Mouse (Mus musculus) heart, embryonic 14.5 days (tissue): ENCODE measurements around the gene Palm. TPM values are rescaled to one million over a fixed set of nuclear protein-coding genes. Genes with fewer than 3 reads are reported as not detected.

Source experiments
- ATAC-seq: fragments of 200-750 bp; cut with Nextera tagmentation; 2 replicates; pipeline ENCODE4 v1.8.0; 2017; ENCODE audit warnings: low read depth, moderate TSS enrichment; ENCODE audit not compliant: insufficient number of reproducible peaks, insufficient read depth, low FRiP score
- H3K27ac ChIP-seq, 2 experiments: fragments of 200-500 bp in 1 of 2; fragments of 300-500 bp in 1 of 2; sonication (generic) in 1 of 2; replicated peaks in 1 of 2; 2 replicates each; pipeline ENCODE4 v1.5.1; 2012 to 2014; ENCODE audit warnings: low read depth in 2 of 2, low read length in 2 of 2, control low read depth in 1 of 2, mild to moderate bottlenecking in 1 of 2, mixed read lengths in 1 of 2; ENCODE audit not compliant: control insufficient read depth in 1 of 2, insufficient read depth in 1 of 2
- H3K27me3 ChIP-seq: fragments of 300-500 bp; sonication (generic); 2 replicates; pipeline ENCODE4 v1.6.1; 2014; ENCODE audit warnings: mild to moderate bottlenecking, low read length, control low read depth; ENCODE audit not compliant: control insufficient read depth, insufficient read depth
- H3K36me3 ChIP-seq: fragments of 300-500 bp; sonication (generic); 2 replicates; pipeline ENCODE4 v1.6.1; 2014; ENCODE audit warnings: mild to moderate bottlenecking, control low read depth, low read length, mixed read lengths; ENCODE audit not compliant: control insufficient read depth, insufficient read depth
- H3K4me1 ChIP-seq, 2 experiments: fragments of 200-500 bp in 1 of 2; fragments of 300-500 bp in 1 of 2; sonication (generic) in 1 of 2; 2 replicates each; pipeline ENCODE4 v1.6.1; 2012 to 2014; ENCODE audit warnings: low read length in 2 of 2, control low read depth in 1 of 2, mixed read lengths in 1 of 2; ENCODE audit not compliant: control insufficient read depth in 2 of 2, insufficient read depth in 2 of 2
- H3K4me2 ChIP-seq: fragments of 300-500 bp; sonication (generic); 2 replicates; pipeline ENCODE4 v1.6.1; 2014; ENCODE audit warnings: mild to moderate bottlenecking, low read length
- H3K4me3 ChIP-seq, 2 experiments: fragments of 200-500 bp in 1 of 2; fragments of 300-500 bp in 1 of 2; sonication (generic) in 1 of 2; 2 replicates each; pipeline ENCODE4 v1.5.1; 2012 to 2014; ENCODE audit warnings: low read length in 2 of 2, mild to moderate bottlenecking in 2 of 2, control low read depth in 1 of 2, low read depth in 1 of 2, moderate library complexity in 1 of 2; ENCODE audit not compliant: control insufficient read depth in 1 of 2, insufficient read depth in 1 of 2
- H3K9ac ChIP-seq: fragments of 300-500 bp; sonication (generic); 2 replicates; pipeline ENCODE4 v1.6.1; 2014; ENCODE audit warnings: mild to moderate bottlenecking, low read length
- H3K9me3 ChIP-seq: fragments of 300-500 bp; sonication (generic); 2 replicates; pipeline ENCODE4 v1.6.1; 2016; ENCODE audit warnings: low read length, control low read depth; ENCODE audit not compliant: control insufficient read depth
- WGBS: fragments of 180-500 bp; shearing (Covaris S2); extraction: QIAGEN DNeasy Blood & Tissue Kit; methylation state at CpG from one replicate; pipeline ENCODE4 v1.1.7; 2014; 5-methylcytosine and 5-hydroxymethylcytosine counted together
- polyA plus RNA-seq: library from polyadenylated mRNA; unstranded; fragments of >200 nt; fragmentation: Nextera tagmentation; extraction: Ambion mirVana; gene quantifications from 2 replicates; pipeline ENCODE4 v1.2.1, GENCODE M21; 2014

Gene Palm
- polyA plus RNA-seq, 1 experiment from 2014 or later, result 68.1 TPM

- no peak overlapping the region for H3K27ac ChIP-seq
- no peak overlapping the region for H3K9ac ChIP-seq
- 39% methylated on average over 21 of the region's 21 CpGs for whole genome bisulfite sequencing
- H3K4me2 ChIP-seq, result peak overlapping the region; percentile 83
- no peaks in the 10 kb centered on the region for H3K36me3 ChIP-seq
- peaks cover 16% of the 10 kb centered on the region for H3K27me3 ChIP-seq
- no peak for ATAC-seq
- peaks cover 21 to 33% of the 10 kb centered on the region in 2 experiments for H3K4me1 ChIP-seq
- no peaks in the 10 kb centered on the region for H3K9me3 ChIP-seq
- peak overlapping the region in 1 of 2 experiments; percentile 37; a peak in 1 of 4 replicates for H3K4me3 ChIP-seq
These were observed 12.2 kb upstream of the Palm start for GRCm38 (mm10) chr10:79781139-79781538.

- H3K27me3 ChIP-seq, result peaks cover 16% of the 10 kb centered on the region
- ATAC-seq, result no peak
- H3K4me3 ChIP-seq, result no peak overlapping the region
These were observed 11.4 kb upstream of the Palm start for GRCm38 (mm10) chr10:79781956-79782355.

GRCm38 (mm10) chr10:79783050-79783449 is 10.3 kb upstream of the Palm start:
- H3K9me3 ChIP-seq, result no peaks in the 10 kb centered on the region
- H3K27me3 ChIP-seq, result peaks cover 16% of the 10 kb centered on the region
- 58% methylated on average over 7 of the region's 7 CpGs for WGBS
- no peak overlapping the region for H3K9ac ChIP-seq
- no peak for ATAC-seq
- no peak overlapping the region for H3K27ac ChIP-seq
- peaks cover 14 to 21% of the 10 kb centered on the region in 2 experiments for H3K4me1 ChIP-seq
- H3K4me3 ChIP-seq, result no peak overlapping the region
- H3K4me2 ChIP-seq, result no peak overlapping the region
- H3K36me3 ChIP-seq, result no peaks in the 10 kb centered on the region

More at GRCm38 (mm10) chr10:79781956-79782355, 11.4 kb upstream of the Palm start:
- no peak overlapping the region for H3K27ac ChIP-seq
- H3K4me1 ChIP-seq, result peaks cover 21 to 32% of the 10 kb centered on the region in 2 experiments
- no peak overlapping the region for H3K4me2 ChIP-seq
- WGBS, result 69% methylated on average over 5 of the region's 5 CpGs
- H3K9ac ChIP-seq, result no peak overlapping the region
- no peaks in the 10 kb centered on the region for H3K36me3 ChIP-seq
- H3K9me3 ChIP-seq, result no peaks in the 10 kb centered on the region

GRCm38 (mm10) chr10:79783920-79784800 is 9.2 kb upstream of the Palm start:
- ATAC-seq, result no peak
- WGBS, result 43% methylated on average over 27 of the region's 27 CpGs
- H3K9ac ChIP-seq, result no peak overlapping the region
- H3K27ac ChIP-seq, result no peak overlapping the region
- no peak overlapping the region for H3K4me3 ChIP-seq
- H3K9me3 ChIP-seq, result no peaks in the 10 kb centered on the region
- H3K4me2 ChIP-seq, result no peak overlapping the region
- H3K4me1 ChIP-seq, result peaks cover 13% of the 10 kb centered on the region in 2 experiments
- H3K27me3 ChIP-seq, result peaks cover 16% of the 10 kb centered on the region
- no peaks in the 10 kb centered on the region for H3K36me3 ChIP-seq

GRCm38 (mm10) chr10:79788386-79789158 is 4.8 kb upstream of the Palm start:
- Histone ChIP-seq H3K27me3 (peaks cover 4% of the 10 kb centered on the region; the same call in 1 of the 2 replicates), H3K9me3 (no peaks in the 10 kb centered on the region), H3K4me1 (no peaks in the 10 kb centered on the region), H3K36me3 (no peaks in the 10 kb centered on the region), H3K9ac (no peak overlapping the region), H3K4me3 (no peak overlapping the region), H3K4me2 (no peak overlapping the region), H3K27ac (no peak overlapping the region)
- WGBS, result 34% methylated on average over 7 of the region's 7 CpGs
- ATAC-seq, result no peak

GRCm38 (mm10) chr10:79789581-79789980 is 3.8 kb upstream of the Palm start:
- 58% methylated on average over 2 of the region's 2 CpGs for WGBS
- no peak for ATAC-seq
- H3K36me3 ChIP-seq, result no peaks in the 10 kb centered on the region
- H3K9me3 ChIP-seq, result no peaks in the 10 kb centered on the region
- H3K4me2 ChIP-seq, result no peak overlapping the region
- H3K27ac ChIP-seq, result no peak overlapping the region
- no peak overlapping the region for H3K4me3 ChIP-seq
- no peak overlapping the region for H3K9ac ChIP-seq
- peaks cover 3 to 7% of the 10 kb centered on the region in 2 experiments; a peak in 1 of 4 replicates for H3K4me1 ChIP-seq
- no peaks in the 10 kb centered on the region for H3K27me3 ChIP-seq

GRCm38 (mm10) chr10:79790861-79791260 is 2.5 kb upstream of the Palm start, which contains the start of gene Prss57:
Gene Prss57, minus strand, starts transcription at chr10:79790961.
- H3K4me1 ChIP-seq, result peaks cover 6 to 8% of the 10 kb centered on the region in 2 experiments; a peak in 1 of 4 replicates
- no peaks in the 10 kb centered on the region for H3K27me3 ChIP-seq
- H3K9me3 ChIP-seq, result no peaks in the 10 kb centered on the region
- H3K9ac ChIP-seq, result no peak within 1 kb of the TSS
- no peak for ATAC-seq
- H3K4me2 ChIP-seq, result no peak within 1 kb of the TSS
- H3K4me3 ChIP-seq, result no peak within 1 kb of the TSS
- H3K27ac ChIP-seq, result no peak within 1 kb of the TSS
- no peaks in the 10 kb centered on the region for H3K36me3 ChIP-seq
- 85% methylated on average over 4 of the region's 4 CpGs for WGBS
